Mouse (Mus musculus): Measurements from ENCODE around the gene Arhgap24.
A peak's percentile ranks its signal among the peaks of the same experiment; 100 is the strongest.
"Not testable (repeated sequence)": the region's sequence is repeated elsewhere in the genome, so short reads cannot be mapped to it uniquely, and the experiment has no call there.

The Arhgap24 gene

GRCm38 (mm10) chr5:102874605-102875298 is 393.6 kb downstream of the Arhgap24 start:
- DNase-seq (ENCODE audit: low spot score in 2 of 2): peak; percentile 10 to 48

GRCm38 (mm10) chr5:102875628-102876027 is 394.4 kb downstream of the Arhgap24 start:
- no peak for DNase-seq (ENCODE audit: low spot score in 2 of 2)

- DNase-seq (ENCODE audit: low spot score in 2 of 2): no peak
Observed at GRCm38 (mm10) chr5:102888482-102889162, 407.4 kb downstream of the Arhgap24 start.

DNA sequence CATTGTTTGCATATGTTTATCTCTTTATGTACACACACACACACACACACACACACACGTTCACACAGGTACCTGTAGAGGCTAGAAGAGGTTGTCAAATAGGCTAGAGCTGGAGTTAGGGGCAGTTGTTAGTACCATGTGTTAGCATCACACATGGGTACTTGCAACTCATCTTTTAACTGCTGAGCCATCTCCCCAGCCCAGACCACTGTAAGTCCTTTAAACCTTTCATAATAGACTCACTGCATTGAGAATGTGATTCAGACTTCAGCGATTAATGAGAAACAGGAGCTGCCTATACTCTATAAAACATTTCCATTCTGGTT is 407.9 kb downstream of the Arhgap24 start:
- DNase-seq (ENCODE audit: low spot score in 2 of 2): no peak

DNA sequence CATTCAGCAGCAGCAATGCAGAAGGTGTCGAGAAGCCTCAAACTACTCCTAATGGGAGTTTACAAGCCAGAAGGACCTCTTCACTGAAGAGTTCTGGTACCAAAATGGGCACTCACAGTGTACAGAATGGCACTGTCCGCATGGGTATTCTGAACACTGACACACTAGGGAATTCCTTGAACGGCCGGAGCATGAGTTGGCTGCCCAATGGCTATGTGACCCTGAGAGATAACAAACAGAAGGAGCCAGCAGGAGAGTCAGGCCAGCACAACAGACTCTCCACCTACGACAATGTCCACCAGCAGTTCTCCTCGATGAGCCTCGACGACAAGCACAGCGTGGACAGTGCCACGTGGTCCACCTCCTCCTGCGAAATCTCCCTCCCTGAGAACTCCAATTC is 411.0 kb downstream of the Arhgap24 start:
- DNase-seq (ENCODE audit: low spot score in 2 of 2): no peak

DNA sequence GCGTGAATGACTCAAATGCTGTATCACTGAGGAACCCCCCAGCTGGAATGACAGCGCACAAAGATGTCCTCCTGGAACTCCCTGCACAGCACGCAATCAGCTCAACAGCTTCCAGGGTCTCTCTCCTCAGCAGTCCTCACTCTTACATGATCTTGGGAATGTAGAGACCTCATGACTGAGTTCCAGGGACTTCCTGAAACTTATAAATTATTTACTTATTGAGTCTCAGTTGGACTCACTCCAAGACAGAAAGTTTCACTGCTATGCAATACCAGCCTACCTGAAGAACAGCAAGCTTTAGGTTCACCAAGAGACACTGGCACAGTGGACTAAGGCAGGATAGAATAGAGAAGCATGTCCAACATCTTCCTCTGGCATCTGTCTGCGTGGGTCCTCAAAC is 417.1 kb downstream of the Arhgap24 start:
- DNase-seq (ENCODE audit: low spot score in 2 of 2): no peak

- DNase-seq (ENCODE audit: low spot score in 2 of 2): no peak
Observed at GRCm38 (mm10) chr5:102899680-102900215, 418.6 kb downstream of the Arhgap24 start.

- no peak for DNase-seq (ENCODE audit: low spot score in 2 of 2)
Observed at GRCm38 (mm10) chr5:102901176-102901575, 420.0 kb downstream of the Arhgap24 start.

GRCm38 (mm10) chr5:102903487-102903886 is 422.3 kb downstream of the Arhgap24 start:
- DNase-seq (ENCODE audit: low spot score in 2 of 2): no peak

DNA sequence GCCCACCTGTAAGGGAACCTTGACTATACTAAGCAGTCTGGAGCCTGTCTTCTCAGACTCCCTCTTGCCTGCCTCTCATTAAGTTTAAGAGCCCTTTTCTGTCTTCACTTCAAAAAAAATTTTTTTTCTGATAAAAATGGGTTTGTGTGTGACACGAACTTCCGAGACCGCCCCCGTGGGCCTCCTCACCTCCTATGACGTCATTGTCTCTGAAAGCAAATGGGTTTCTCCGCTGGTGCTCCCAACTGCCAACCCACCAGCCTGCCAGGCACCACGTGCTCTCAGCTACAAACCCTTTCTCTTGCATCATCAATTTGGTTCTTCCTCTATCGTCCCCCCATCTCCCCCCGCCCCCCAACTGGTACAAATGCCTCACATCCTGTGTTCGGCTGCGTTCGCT is 422.9 kb downstream of the Arhgap24 start:
- DNase-seq (ENCODE audit: low spot score in 2 of 2): no peak

DNA sequence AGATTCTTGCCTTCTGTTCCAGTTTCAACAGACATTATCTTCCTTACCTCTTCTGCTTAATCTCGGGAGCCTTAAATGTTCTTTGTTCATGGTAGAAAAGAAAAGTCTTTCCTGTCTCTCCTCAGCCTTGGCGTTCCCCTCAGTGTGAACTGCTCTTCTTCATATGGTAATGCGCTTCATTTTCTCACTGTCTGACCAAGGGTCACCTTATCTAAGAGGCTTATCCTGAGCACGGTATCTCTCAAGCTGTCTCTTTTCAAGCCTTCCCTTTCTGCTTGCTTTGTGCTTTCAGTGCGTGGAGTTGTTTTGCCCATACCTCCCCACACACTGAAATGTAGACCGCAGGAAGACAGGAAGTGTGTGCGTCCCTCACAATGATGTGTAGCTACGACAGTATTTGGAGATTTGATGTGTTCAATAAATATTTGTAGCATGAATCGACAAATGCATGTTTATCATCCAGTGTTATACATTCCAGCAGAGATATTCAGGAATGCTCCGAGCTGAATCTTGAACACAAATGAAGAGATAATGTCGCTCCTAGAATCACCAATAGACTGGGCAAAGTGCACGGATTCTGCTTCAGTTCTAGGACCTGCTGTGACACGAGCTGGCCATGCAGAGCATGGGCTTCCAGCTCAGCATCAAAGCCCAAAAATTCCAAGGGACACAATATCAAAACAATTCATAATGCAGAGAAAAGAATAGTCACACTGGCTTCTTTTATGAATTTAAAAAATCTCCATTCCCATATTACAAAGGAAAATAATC is 424.4 kb downstream of the Arhgap24 start:
- no peak for DNase-seq (ENCODE audit: low spot score in 2 of 2)

- no peak for DNase-seq (ENCODE audit: low spot score in 2 of 2)
Observed at GRCm38 (mm10) chr5:102920199-102920598, 439.0 kb downstream of the Arhgap24 start.

GRCm38 (mm10) chr5:102926786-102927185 is 445.6 kb downstream of the Arhgap24 start:
- DNase-seq (ENCODE audit: low spot score in 2 of 2): no peak

DNA sequence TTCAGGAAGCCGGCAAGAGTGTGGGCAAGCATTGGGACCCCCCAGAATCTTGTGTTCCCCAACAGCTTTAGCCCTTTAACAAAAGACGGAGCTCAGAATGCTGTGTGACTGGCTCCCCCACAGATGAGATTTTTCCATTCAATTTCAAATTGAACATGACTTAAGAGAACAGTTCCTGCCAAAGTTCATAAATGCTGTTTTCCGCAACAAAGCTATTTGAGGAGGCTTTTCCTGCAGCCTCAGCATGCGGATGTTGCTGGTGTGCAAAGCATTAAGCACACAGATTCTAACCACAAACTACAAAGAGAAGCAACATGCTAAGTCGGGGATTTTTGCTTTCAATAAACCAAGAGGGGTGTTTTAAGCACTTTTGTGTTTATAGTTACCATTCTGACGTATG is 449.0 kb downstream of the Arhgap24 start:
- DNase-seq (ENCODE audit: low spot score in 2 of 2): no peak

DNA sequence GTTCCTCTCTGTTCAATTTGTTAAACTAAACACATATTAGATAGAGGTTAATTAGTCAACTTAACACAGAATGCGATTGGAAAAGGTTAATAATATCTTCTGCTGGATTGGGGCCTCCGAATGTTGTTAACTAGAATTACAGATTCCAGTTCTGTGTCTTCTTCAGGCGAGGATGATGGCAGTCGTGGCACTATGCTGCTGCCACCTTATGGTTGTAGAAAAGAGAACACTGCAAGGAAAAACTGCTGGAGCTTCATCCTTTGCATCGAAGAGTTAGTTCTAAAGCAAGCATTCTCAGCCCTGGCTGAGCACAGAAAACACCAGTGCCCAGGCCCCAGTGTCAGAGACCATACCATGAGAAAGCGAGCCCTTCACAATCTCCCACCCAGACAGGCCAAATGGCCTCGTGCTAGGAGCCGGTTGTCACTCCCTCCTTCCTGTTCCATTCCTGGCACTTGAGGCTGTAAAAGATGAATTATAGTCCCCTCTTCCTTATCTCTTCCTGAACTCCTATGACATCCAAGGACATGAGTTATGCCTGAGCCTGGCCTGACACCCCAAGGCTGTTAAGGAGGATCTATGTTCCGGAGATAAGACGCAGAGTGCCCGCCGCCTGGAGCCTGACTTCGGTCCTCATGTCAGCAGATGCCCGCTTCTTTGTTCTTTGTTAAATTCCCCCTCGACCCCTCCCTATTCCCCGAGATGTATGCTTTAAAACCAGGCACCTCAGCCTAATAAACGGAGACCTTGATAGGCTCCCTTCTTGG is 462.9 kb downstream of the Arhgap24 start:
- DNase-seq (ENCODE audit: low spot score in 2 of 2): not testable (repeated sequence)

- DNase-seq (ENCODE audit: low spot score in 2 of 2): no peak
Observed at GRCm38 (mm10) chr5:102946625-102947024, 465.4 kb downstream of the Arhgap24 start.

DNA sequence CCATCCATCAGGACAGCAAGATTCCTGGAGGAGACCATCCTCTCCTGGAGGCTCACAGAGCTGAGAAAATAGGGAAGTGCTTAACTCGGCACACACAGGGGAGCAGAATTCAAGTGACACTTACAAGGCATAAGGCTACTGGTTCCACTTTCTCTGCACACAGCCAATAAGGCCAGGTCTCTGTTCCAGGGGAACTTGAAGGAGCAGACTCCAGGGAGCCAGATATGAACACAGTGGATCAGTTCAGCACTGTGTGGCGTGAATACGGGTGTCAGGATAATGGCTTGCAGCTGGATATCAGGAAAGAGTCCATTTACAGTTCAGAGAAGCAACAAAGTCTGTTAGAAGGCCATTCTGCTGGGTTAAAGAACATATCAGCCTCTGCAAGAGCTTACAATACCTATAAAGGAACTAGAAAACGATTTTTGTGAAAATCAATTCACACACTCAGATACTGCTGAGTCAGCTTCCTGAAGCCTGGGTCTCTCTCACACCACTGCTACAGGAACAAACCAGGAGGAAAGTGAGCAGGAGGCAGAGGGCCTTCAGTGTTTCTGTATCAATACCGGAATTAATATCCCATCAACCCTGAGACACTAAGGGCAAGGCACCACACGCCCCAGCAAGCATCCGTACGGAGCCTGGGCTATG is 466.0 kb downstream of the Arhgap24 start:
- peak in 1 of 2 experiments; percentile 5 for DNase-seq (ENCODE audit: low spot score in 2 of 2)
